Mouse (Mus musculus) cortical plate, adult 2 months (tissue): ENCODE data around the gene Arcn1.

Source experiments
- CTCF ChIP-seq: fragments of 200-500 bp; IDR thresholded peaks from 2 replicates; pipeline ENCODE4 v1.5.1; 2011; ENCODE audit warnings: mild to moderate bottlenecking, control low read depth, low read length; ENCODE audit not compliant: insufficient read depth; ENCODE audit errors: extremely low read depth
- POLR2A ChIP-seq: fragments of 200-500 bp; IDR thresholded peaks from 2 replicates; pipeline ENCODE4 v1.6.1; 2011; ENCODE audit warnings: mild to moderate bottlenecking, low read length, control low read depth; ENCODE audit not compliant: insufficient read depth; ENCODE audit errors: extremely low read depth

DNA sequence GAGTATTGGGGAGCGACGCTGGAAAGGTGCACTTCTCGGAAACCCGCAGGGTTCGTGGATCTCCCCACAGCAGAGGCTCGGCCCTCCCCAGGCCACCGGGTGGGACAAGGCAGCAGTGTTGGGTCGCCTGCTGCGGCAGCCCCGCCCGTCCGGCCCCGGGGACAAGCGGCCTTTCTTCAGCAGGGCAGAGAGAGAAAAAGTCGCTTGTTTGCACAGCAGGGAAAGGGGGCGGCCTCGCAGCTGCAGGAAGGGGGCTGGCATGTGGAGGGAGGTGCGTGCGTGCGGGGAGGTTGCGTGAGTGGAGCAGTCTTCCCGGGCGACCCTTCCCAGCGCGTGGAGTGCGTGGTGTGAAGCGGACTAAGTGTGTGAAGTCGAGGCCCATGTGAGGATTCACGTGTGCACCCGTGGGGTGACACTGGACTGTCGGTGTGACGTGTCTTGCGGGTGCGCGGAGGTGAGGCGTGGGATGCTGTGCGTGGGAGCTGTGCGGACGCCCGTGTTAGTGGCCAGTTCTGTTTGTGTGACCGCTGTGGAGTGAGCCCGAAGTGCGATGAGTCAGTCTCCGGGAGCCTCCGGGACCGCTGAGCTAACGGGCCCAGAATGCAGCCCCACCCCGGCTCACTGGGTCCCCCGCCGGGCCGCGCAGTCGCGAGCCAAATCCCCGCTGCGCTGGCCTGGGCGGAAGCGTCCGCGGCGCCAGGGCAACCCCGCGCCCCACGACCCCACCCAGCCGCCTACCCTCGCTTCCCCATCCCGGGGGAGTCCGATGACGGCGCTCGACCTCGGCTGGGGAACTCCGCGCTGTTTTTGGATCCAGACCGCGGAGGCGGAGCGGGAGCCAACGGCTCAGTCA is 33.7 kb downstream of the Arcn1 start:
- TF ChIP-seq CTCF (no peak), POLR2A (no peak)
